Mouse (Mus musculus): ENCODE data around the gene Dera. TPM values are rescaled to one million over a fixed set of nuclear protein-coding genes. Genes with fewer than 3 reads are reported as not detected.

Dera gene
- total RNA-seq, 2 experiments from 2014 or later = 14.5 to 16.3 TPM

- no peak for ATAC-seq (replicated peaks; ENCODE audit: low FRiP score, poor library complexity, severe bottlenecking)
Measured at GRCm38 (mm10) chr6:137872055-137872735, 117.8 kb downstream of the Dera start.

- ATAC-seq (replicated peaks; ENCODE audit: low FRiP score, poor library complexity, severe bottlenecking) = no peak
Measured at GRCm38 (mm10) chr6:137874471-137875244, 120.3 kb downstream of the Dera start.

DNA sequence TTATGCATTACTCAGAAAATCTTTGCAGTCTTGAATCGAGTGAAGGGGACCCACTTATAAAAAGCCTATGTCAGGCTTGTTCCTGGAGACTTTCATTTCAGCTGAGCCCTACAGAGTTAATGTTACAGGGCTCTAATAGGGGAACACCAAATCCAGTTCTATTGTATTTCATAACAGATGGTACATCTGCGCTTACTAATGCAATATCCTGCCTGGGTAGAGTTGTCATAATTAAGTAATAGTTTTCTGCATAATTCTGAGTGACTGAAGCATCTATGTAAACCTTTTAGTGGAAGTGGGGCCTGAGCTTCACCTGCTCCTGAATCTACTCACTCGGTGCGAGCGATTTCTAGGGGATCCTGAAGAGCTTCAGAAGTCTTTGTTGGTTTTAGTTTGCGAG, 131.3 kb downstream of the Dera start:
- no peak for ATAC-seq (replicated peaks; ENCODE audit: low FRiP score, poor library complexity, severe bottlenecking)

DNA sequence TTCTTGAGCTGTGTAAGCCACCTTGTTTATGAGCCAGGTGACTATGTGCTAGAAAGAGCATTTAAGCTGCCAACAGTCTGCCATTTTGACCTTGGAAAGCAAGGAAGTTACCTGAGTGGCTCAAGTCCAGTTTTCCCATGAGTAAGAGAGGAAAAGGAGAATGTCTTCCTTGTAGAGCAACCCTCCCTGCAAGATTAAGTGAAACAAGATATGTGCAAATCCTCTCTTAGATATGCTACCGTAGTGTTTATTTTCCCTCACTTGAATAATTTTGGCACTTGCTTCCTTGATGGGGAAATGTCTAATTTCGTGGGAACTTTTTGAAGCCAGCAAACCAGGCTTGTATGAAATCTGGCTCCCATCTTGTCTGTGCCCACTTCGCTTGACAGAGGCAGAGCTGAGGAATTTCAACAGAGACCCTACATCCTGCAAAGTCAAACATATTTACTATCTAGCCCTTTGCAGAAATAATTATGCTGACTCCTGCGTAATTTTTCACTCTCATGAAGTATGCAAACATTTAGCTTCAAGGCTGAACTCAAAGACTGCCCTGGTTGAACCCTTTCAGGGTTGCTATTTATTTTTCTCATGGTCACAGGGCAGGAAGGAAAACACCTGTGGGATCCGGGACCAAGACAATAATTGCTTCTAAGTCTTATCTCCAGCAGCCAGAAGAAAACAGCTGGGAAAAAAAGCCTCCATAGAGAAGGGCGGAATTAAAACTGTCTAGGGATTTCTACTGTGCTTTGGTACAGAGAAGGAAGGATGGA, 132.0 kb downstream of the Dera start:
- no peak for ATAC-seq (replicated peaks; ENCODE audit: low FRiP score, poor library complexity, severe bottlenecking)

DNA sequence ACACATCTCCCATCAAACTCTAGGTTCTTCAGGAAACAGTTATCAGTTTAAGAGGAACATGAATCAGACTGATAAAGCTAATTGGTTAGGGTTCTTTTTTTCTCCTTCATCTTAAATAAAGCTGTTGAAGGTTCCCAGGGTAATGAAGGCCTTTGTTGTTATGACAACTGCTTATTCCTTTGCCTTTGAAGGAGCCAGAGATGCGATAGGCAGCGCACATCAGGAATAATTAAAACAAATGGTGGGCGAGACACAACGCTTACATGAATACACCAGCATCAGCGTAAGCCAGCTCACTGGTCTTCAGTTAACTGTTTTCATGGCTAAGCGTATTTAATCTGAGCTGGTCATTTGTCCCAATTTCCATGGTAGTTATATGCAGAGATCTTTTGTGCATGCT, 132.9 kb downstream of the Dera start:
- no peak for ATAC-seq (replicated peaks; ENCODE audit: low FRiP score, poor library complexity, severe bottlenecking)

DNA sequence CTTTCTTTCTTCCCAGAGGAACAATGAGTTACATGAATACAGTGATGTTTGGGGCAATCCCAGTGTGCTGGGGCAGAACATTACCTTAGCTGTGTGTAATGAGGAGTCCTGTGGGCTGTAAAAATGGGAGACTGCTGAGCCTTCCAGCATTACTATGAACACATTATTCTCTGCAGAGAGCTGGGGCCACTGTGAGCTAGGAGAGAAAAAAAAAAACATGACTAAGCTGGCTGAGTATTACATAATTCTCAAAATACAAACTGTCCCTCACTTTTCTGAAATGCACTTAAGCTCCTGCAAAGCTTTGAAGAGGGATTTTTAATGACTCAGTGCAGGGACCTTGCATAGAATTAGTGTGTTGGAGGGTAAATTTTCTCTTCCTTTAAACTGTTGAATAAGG, 143.3 kb downstream of the Dera start:
- ATAC-seq (replicated peaks; ENCODE audit: low FRiP score, poor library complexity, severe bottlenecking) = no peak

DNA sequence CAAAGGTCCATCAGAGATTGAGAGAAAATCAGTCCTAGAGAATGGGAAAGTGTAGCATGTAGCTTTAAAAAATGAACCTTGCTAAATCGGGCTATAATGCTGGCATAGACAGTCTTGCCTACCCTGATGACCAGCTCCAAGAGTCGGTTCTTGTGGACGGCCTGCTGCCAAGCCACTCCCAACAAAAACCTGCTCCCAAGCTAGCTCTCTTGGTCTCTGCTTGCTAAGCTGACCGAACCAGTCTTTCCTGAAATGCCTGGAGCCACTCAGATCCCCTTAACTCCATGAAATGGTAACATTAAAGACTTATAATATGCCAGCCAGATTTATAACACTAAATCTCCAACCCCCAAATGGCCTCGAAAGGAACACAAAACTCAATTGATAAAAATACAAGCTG, 146.9 kb downstream of the Dera start:
- no peak for ATAC-seq (replicated peaks; ENCODE audit: low FRiP score, poor library complexity, severe bottlenecking)

Other genes with a start within 250 kb of the Dera start
- 4.2 and 9.7 TPM in 2 replicates for gene Eps8, start 99.7 kb upstream of the Dera start, total RNA-seq (2015; ENCODE audit: low replicate concordance)
- gene Eps8, start 99.7 kb upstream of the Dera start, total RNA-seq (2017; ENCODE audit: low replicate concordance) = 3.0 and 3.1 TPM in 2 replicates
- gene Strap, start 19.5 kb upstream of the Dera start, total RNA-seq (2015; ENCODE audit: low replicate concordance) = 59.1 and 90.1 TPM in 2 replicates
- gene Strap, start 19.5 kb upstream of the Dera start, total RNA-seq (2017; ENCODE audit: low replicate concordance) = 139 and 149 TPM in 2 replicates

All from erythroid progenitor cell, adult 5-6 weeks (primary cell).